Mouse (Mus musculus): Measurements from ENCODE around the gene Olfr821. TPM values are rescaled to one million over a fixed set of nuclear protein-coding genes. Genes with fewer than 3 reads are reported as not detected.
"Not testable (repeated sequence)": the region's sequence is repeated elsewhere in the genome, so short reads cannot be mapped to it uniquely, and the experiment has no call there.

The Olfr821 gene
- polyA plus RNA-seq (2012; ENCODE audit: insufficient read depth, insufficient read length, missing spikeins): not detected in 2 replicates

- Histone ChIP-seq H3K4me1 (ENCODE audit: control insufficient read depth, insufficient read depth, insufficient read length, low read length) (no peaks in the 10 kb centered on the region), H3K4me3 (ENCODE audit: insufficient read depth, low read depth, low read length) (no peak within 1 kb of the TSS), H3K27ac (replicated peaks; ENCODE audit: low read depth, low read length) (no peak within 1 kb of the TSS)
These were observed at the start of gene Olfr821 for GRCm38 (mm10) chr10:130030048-130030447. Gene Olfr821, plus strand, starts transcription at chr10:130030348.

DNA sequence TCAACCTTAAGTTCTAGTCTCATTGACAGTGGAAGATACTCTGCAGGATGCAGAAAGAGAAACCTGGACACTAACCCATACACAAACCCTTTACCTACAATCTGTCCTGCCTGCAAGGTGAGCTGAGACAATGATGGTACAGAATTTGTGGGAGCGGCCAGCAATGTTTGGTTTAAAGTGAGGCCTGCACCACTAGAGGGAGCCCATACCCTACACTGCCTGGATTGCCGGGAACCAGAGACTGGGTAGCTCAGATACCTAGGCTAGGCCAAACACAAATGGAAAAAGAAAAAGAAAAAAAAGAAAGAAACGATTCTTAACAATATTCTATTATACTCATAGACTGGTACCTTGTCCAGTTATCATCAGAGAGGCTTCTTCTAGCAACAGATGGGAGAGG, 48.3 kb upstream of the Olfr821 start:
- not testable (repeated sequence) for H3K4me3 ChIP-seq (ENCODE audit: insufficient read depth, low read depth, low read length); H3K27ac ChIP-seq (replicated peaks; ENCODE audit: low read depth, low read length); H3K4me1 ChIP-seq (ENCODE audit: control insufficient read depth, insufficient read depth, insufficient read length, low read length)

DNA sequence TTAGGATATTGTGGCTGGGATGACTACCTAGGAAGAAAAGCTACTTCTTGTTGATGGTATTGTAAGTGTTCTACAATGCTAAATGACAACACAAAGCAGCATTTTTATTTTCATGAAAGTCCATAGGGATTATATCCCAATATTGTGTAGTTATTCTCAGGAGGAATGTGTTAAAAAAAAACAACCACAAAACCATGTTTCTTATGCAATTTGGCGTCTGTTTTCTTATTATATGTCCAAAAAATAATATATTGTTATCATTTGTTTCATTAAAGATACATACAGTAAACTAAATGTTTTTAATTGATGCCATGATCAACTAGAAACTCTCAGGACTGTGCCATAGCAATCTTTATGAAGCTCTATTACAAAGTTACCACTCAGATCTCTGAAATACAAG, 45.2 kb upstream of the Olfr821 start, which contains the start of gene Gm10310:
Gene Gm10310, minus strand, starts transcription at position 101 of the 400 bp plus-strand sequence.
- not testable (repeated sequence) for H3K4me1 ChIP-seq (ENCODE audit: control insufficient read depth, insufficient read depth, insufficient read length, low read length); H3K4me3 ChIP-seq (ENCODE audit: insufficient read depth, low read depth, low read length); H3K27ac ChIP-seq (replicated peaks; ENCODE audit: low read depth, low read length)

DNA sequence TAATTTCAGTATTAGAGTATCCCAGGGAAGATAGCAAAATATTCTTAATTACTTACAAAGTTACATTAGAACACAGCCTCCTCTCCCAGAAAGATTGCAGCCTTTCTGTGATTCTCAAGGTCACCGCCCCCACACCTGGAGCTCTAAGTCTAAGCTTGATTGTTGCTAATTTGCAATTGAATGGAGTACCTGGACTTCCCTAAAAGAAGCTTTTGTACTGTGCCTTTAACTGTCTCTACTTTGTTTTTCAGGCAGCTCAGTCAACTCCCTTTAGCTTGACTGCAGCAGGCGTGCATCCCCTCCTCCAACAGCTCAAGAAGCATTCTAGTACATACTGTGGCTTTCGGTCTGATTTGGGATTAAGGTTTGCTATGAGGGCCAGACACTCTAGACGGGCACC, 26.0 kb upstream of the Olfr821 start:
- H3K27ac ChIP-seq (replicated peaks; ENCODE audit: low read depth, low read length); H3K4me1 ChIP-seq (ENCODE audit: control insufficient read depth, insufficient read depth, insufficient read length, low read length); H3K4me3 ChIP-seq (ENCODE audit: insufficient read depth, low read depth, low read length): not testable (repeated sequence)

- not testable (repeated sequence) for H3K27ac ChIP-seq (replicated peaks; ENCODE audit: low read depth, low read length)
These were observed 24.8 kb upstream of the Olfr821 start for GRCm38 (mm10) chr10:130005366-130005765.

GRCm38 (mm10) chr10:130012321-130012720, 17.8 kb upstream of the Olfr821 start, which contains the start of gene Olfr820:
Gene Olfr820, plus strand, starts transcription at chr10:130012621.
- Histone ChIP-seq H3K4me1 (ENCODE audit: control insufficient read depth, insufficient read depth, insufficient read length, low read length) (no peaks in the 10 kb centered on the region), H3K4me3 (ENCODE audit: insufficient read depth, low read depth, low read length) (no peak within 1 kb of the TSS), H3K27ac (replicated peaks; ENCODE audit: low read depth, low read length) (no peak within 1 kb of the TSS)

More at GRCm38 (mm10) chr10:130005366-130005765, 24.8 kb upstream of the Olfr821 start:
- not testable (repeated sequence) for H3K4me3 ChIP-seq (ENCODE audit: insufficient read depth, low read depth, low read length); H3K4me1 ChIP-seq (ENCODE audit: control insufficient read depth, insufficient read depth, insufficient read length, low read length)

DNA sequence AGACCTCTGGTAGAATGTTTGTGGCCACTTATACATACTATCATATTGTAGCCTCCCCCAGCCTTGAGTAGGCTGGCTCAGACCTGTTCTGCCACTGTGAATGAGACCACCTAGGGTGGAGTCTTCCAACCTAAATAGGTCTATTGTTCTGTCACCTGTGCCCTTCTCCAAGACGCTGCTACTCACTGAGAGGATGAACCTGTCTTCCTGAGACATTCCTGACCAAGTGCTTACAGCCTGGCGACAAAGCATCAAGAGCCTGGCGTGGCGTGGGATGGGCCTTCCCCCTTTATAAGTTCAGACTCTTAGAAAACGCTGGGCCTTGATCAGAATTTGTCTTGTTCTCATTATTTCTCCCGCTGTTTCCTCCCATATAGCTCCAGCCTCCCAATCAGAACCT, 6.9 kb downstream of the Olfr821 start:
- Histone ChIP-seq H3K4me1 (ENCODE audit: control insufficient read depth, insufficient read depth, insufficient read length, low read length) (no peaks in the 10 kb centered on the region), H3K27ac (replicated peaks; ENCODE audit: low read depth, low read length) (no peak overlapping the region), H3K4me3 (ENCODE audit: insufficient read depth, low read depth, low read length) (no peak overlapping the region)

DNA sequence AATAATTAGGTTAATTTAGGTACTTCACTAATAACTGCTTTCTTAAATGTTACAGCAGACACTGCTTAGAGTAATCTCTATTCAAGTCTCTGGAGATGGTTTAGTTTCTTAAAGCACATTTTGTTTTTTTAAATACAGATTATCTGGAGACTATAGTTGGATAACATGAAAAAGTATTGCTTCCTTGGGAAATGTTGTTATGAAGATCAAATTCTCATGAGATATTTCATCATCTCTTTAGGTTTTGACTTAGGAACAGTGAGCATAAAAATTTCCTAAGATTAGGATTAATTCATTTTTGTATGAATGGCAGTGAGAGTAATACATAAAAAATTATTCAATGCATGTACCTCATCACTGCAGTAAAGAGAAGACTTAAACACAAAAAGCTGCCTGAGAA, 40.8 kb downstream of the Olfr821 start, which contains the start of gene Olfr822:
Gene Olfr822, plus strand, starts transcription at position 301 of the 400 bp plus-strand sequence.
- Histone ChIP-seq H3K27ac (replicated peaks; ENCODE audit: low read depth, low read length) (no peak within 1 kb of the TSS), H3K4me3 (ENCODE audit: insufficient read depth, low read depth, low read length) (no peak within 1 kb of the TSS), H3K4me1 (ENCODE audit: control insufficient read depth, insufficient read depth, insufficient read length, low read length) (no peaks in the 10 kb centered on the region)

Other genes starting within 250 kb of the Olfr821 start
- not detected in 2 replicates for gene Olfr810, start 235.4 kb upstream of the Olfr821 start, polyA plus RNA-seq (2012; ENCODE audit: insufficient read depth, insufficient read length, missing spikeins)
- not detected in 2 replicates for gene Olfr811, start 226.0 kb upstream of the Olfr821 start, polyA plus RNA-seq (2012; ENCODE audit: insufficient read depth, insufficient read length, missing spikeins)
- gene Olfr812, start 184.3 kb upstream of the Olfr821 start, polyA plus RNA-seq (2012; ENCODE audit: insufficient read depth, insufficient read length, missing spikeins): not detected in 2 replicates
- not detected in 2 replicates for gene Olfr813, start 175.0 kb upstream of the Olfr821 start, polyA plus RNA-seq (2012; ENCODE audit: insufficient read depth, insufficient read length, missing spikeins)
- not detected in 2 replicates for gene Olfr814, start 150.5 kb upstream of the Olfr821 start, polyA plus RNA-seq (2012; ENCODE audit: insufficient read depth, insufficient read length, missing spikeins)
- gene Olfr815, start 124.5 kb upstream of the Olfr821 start, polyA plus RNA-seq (2012; ENCODE audit: insufficient read depth, insufficient read length, missing spikeins): not detected in 2 replicates
- not detected in 2 replicates for gene Olfr816, start 114.8 kb upstream of the Olfr821 start, polyA plus RNA-seq (2012; ENCODE audit: insufficient read depth, insufficient read length, missing spikeins)
- gene Olfr818, start 81.2 kb upstream of the Olfr821 start, polyA plus RNA-seq (2012; ENCODE audit: insufficient read depth, insufficient read length, missing spikeins): not detected in 2 replicates
- gene Olfr819, start 63.1 kb upstream of the Olfr821 start, polyA plus RNA-seq (2012; ENCODE audit: insufficient read depth, insufficient read length, missing spikeins): not detected in 2 replicates
- not detected in 2 replicates for gene Olfr247, start 54.2 kb upstream of the Olfr821 start, polyA plus RNA-seq (2012; ENCODE audit: insufficient read depth, insufficient read length, missing spikeins)
- gene Gm10310, start 45.3 kb upstream of the Olfr821 start, polyA plus RNA-seq (2012; ENCODE audit: insufficient read depth, insufficient read length, missing spikeins): not detected in 2 replicates
- not detected in 2 replicates for gene Olfr820, start 17.7 kb upstream of the Olfr821 start, polyA plus RNA-seq (2012; ENCODE audit: insufficient read depth, insufficient read length, missing spikeins)
- gene Olfr822, start 40.9 kb downstream of the Olfr821 start, polyA plus RNA-seq (2012; ENCODE audit: insufficient read depth, insufficient read length, missing spikeins): not detected in 2 replicates
- not detected in 2 replicates for gene Olfr823, start 85.0 kb downstream of the Olfr821 start, polyA plus RNA-seq (2012; ENCODE audit: insufficient read depth, insufficient read length, missing spikeins)
- gene Olfr824, start 99.7 kb downstream of the Olfr821 start, polyA plus RNA-seq (2012; ENCODE audit: insufficient read depth, insufficient read length, missing spikeins): not detected in 2 replicates
- not detected in 2 replicates for gene Olfr825, start 136.4 kb downstream of the Olfr821 start, polyA plus RNA-seq (2012; ENCODE audit: insufficient read depth, insufficient read length, missing spikeins)
- not detected in 2 replicates for gene Olfr826, start 153.8 kb downstream of the Olfr821 start, polyA plus RNA-seq (2012; ENCODE audit: insufficient read depth, insufficient read length, missing spikeins)
- not detected in 2 replicates for gene Olfr827, start 184.1 kb downstream of the Olfr821 start, polyA plus RNA-seq (2012; ENCODE audit: insufficient read depth, insufficient read length, missing spikeins)
- gene Neurod4, start 249.9 kb downstream of the Olfr821 start, polyA plus RNA-seq (2012; ENCODE audit: insufficient read depth, insufficient read length, missing spikeins): not detected in 2 replicates